Comparison of ENCODE assay signal across 8 mouse cellular contexts in the genomic region with DNA sequence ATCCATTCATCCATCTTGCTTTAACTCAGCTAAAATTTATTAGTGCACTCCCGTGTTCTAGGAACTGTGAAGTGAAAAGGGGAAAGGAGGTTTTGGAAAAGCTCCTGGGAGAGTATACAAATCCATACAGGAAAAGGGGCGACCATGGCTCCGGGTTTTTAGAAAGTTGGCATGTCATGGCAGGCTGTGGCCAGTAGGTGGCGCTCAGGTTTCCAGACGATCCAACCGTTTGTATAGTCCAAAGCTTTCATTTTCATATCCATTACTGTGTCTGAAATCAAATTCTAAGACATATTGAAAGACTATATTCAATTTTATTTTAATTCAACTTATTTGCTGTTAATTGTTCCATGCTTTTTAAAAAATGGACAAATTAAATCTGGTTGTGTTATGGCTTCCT. TPM values are rescaled to one million over a fixed set of nuclear protein-coding genes. Genes with fewer than 3 reads are reported as not detected.
DNase-seq lines count a peak whose midpoint lies in the region; ATAC-seq and TF ChIP-seq lines count a peak whose summit lies in the region.

No protein-coding gene starts in this region.

- peak; percentile 63 for TF ChIP-seq RAD21 in CH12.LX (IDR thresholded peaks at IDR 0.05; ENCODE audit: low read depth, low read length)

- peaks cover 2 to 4% of the 10 kb centered on the region in 2 experiments; a peak in 2 of 4 replicates for H3K4me1 ChIP-seq in CH12.LX (ENCODE audit: control insufficient read depth in 1 of 2, insufficient read depth in 2 of 2)
- peaks cover 0 to 9% of the 10 kb centered on the region in 2 experiments; a peak in 2 of 4 replicates for H3K4me1 ChIP-seq in liver, embryonic 14.5 days (replicated peaks; ENCODE audit: control insufficient read depth in 2 of 2, insufficient read depth in 2 of 2, low read length in 1 of 2)

- H3K4me3 ChIP-seq in CH12.LX (replicated peaks in 1 of 3; ENCODE audit: low read depth in 2 of 3, low read length in 2 of 3, poor library complexity in 1 of 3) = no peak overlapping the region
- no peak overlapping the region for H3K4me3 ChIP-seq in liver, embryonic 14.5 days (ENCODE audit: insufficient read depth in 1 of 2, low read depth in 2 of 2, low read length in 2 of 2)

- in situ Hi-C loops in CH12.LX (cut with MboI; ENCODE audit: low pct_ligation_motif_present, low pct_unique_long_range_greater_than_20kb, low sequenced_read_pairs) = no loop called here

- H3K36me3 ChIP-seq in CH12.LX (replicated peaks in 1 of 2; ENCODE audit: control insufficient read depth in 1 of 2, insufficient read depth in 1 of 2, low read length in 1 of 2) = no peaks in the 10 kb centered on the region
- no peaks in the 10 kb centered on the region for H3K36me3 ChIP-seq in liver, embryonic 14.5 days (replicated peaks; ENCODE audit: control insufficient read depth, insufficient read depth, low read depth)

- H3K9me3 ChIP-seq in CH12.LX (replicated peaks; ENCODE audit: low read length) = no peaks in the 10 kb centered on the region
- no peaks in the 10 kb centered on the region for H3K9me3 ChIP-seq in liver, embryonic 14.5 days (ENCODE audit: control insufficient read depth, low read length)

- 0 out of 2 replicates have a peak overlapping the region, but pooled peaks have one; percentile 27 for H3K4me2 ChIP-seq in CH12.LX (ENCODE audit: insufficient read depth, low read depth, poor library complexity, severe bottlenecking)
- no peak overlapping the region for H3K4me2 ChIP-seq in liver, embryonic 14.5 days (ENCODE audit: low read depth)

- dilution Hi-C loops in CH12.LX (cut with MboI; ENCODE audit: extremely low pct_ligation_motif_present, extremely low pct_unique_long_range_greater_than_20kb, low sequenced_read_pairs) = no loop called here

- 1% methylated on average over 6 of the region's 6 CpGs for WGBS in liver, embryonic 14.5 days (ENCODE audit: insufficient replicate concordance)

- H3K79me2 ChIP-seq in CH12.LX (replicated peaks; ENCODE audit: control insufficient read depth, extremely low read depth, insufficient read depth, poor library complexity, severe bottlenecking) = no peaks in the 10 kb centered on the region

- no peak overlapping the region for H3K9ac ChIP-seq in CH12.LX (ENCODE audit: insufficient read depth, low read depth)
- no peak overlapping the region for H3K9ac ChIP-seq in liver, embryonic 14.5 days (replicated peaks)

- peaks cover 17% of the 10 kb centered on the region for H3K27me3 ChIP-seq in CH12.LX (replicated peaks)
- H3K27me3 ChIP-seq in liver, embryonic 14.5 days (ENCODE audit: control insufficient read depth, insufficient read depth, low read length) = peaks cover 5% of the 10 kb centered on the region

- TF ChIP-seq POLR2A in CH12.LX (IDR thresholded peaks at IDR 0.05; ENCODE audit: low read depth, low read length) = no peak

- no peak for TF ChIP-seq EP300 in CH12.LX (IDR thresholded peaks at IDR 0.05; ENCODE audit: low read length)
- TF ChIP-seq EP300 in liver, embryonic 14.5 days (IDR thresholded peaks at IDR 0.05; ENCODE audit: low read depth) = no peak

- no peak for ATAC-seq in liver, embryonic 14.5 days (ENCODE audit: insufficient read depth)

- peak; percentile 80 to 88 for TF ChIP-seq CTCF in CH12.LX (conservative IDR thresholded peaks at IDR 0.05 in 1 of 2, IDR thresholded peaks at IDR 0.05 in 1 of 2; ENCODE audit: low read depth in 2 of 2, low read length in 2 of 2)
- peak; percentile 91 for TF ChIP-seq CTCF in liver, embryonic 14.5 days (IDR thresholded peaks at IDR 0.05; ENCODE audit: low read depth)

- DNase-seq in 3T3-L1 (ENCODE audit: low read depth, low spot score) (peak; percentile 77), CH12.LX (ENCODE audit: extremely low read depth) (peak; percentile 45)
- peak; percentile 46 for DNase-seq in cerebellum, adult 11-12 months
- DNase-seq in frontal cortex, postnatal 14 days (ENCODE audit: low spot score in 2 of 2) = peak; percentile 53 to 77
- DNase-seq in kidney, postnatal 10 days = peak; percentile 83
- DNase-seq in liver, embryonic 14.5 days (ENCODE audit: low read depth in 3 of 3, low spot score in 3 of 3) = no peak
- DNase-seq in ovary, postnatal 36 days (ENCODE audit: low spot score) = peak; percentile 63
- peak; percentile 76 for DNase-seq in thymus, postnatal 4 days

- no peak overlapping the region for H3K27ac ChIP-seq in CH12.LX (ENCODE audit: insufficient read depth, low read depth)
- H3K27ac ChIP-seq in liver, embryonic 14.5 days = no peak overlapping the region

TF ChIP-seq in CH12.LX, 34 proteins besides CTCF, POLR2A, EP300 and RAD21:
- peak; percentile 28 for TF ChIP-seq ZC3H11A (IDR thresholded peaks at IDR 0.05; ENCODE audit: low read depth, low read length)
- no peak for TF ChIP-seq PAX5 (IDR thresholded peaks at IDR 0.05; ENCODE audit: low read length)
- no peak for TF ChIP-seq MAFK (IDR thresholded peaks at IDR 0.05; ENCODE audit: insufficient replicate concordance, low read length)
- peak; percentile 30; the same call in 1 of the 2 replicates for TF ChIP-seq MEF2A (IDR thresholded peaks at IDR 0.05; ENCODE audit: borderline replicate concordance, low read depth, low read length)
- no peak for TF ChIP-seq POLR2AphosphoS2 (IDR thresholded peaks at IDR 0.05; ENCODE audit: low read depth, low read length)
- TF ChIP-seq SMC3 (IDR thresholded peaks at IDR 0.05; ENCODE audit: low read depth, low read length) = peak; percentile 82

RNA-seq across cellular contexts. Expression of gene E2f8, which starts 12.8 kb away (rescaled TPM):
- total RNA-seq in CH12.LX (2012; rRNA removed) (3.8 and 5.3 TPM in 2 replicates), CH12.LX (2014; rRNA removed) (2.4 and 2.6 TPM in 2 replicates)
- polyA plus RNA-seq in CH12.LX (2012; ENCODE audit: insufficient read length, low read depth) = 14.1 and 17.1 TPM in 2 replicates
- 23.6 and 25.9 TPM in 2 replicates for polyA plus RNA-seq in liver, embryonic 14.5 days (2012; rRNA removed)
- polyA plus RNA-seq in liver, embryonic 14.5 days (2014; fragmentation: Nextera tagmentation; extraction: Ambion mirVana) = 28.2 and 32.0 TPM in 2 replicates

RNA-seq across cellular contexts. Expression of gene Nav2, which starts 14.4 kb away (rescaled TPM):
- total RNA-seq in CH12.LX (2012; rRNA removed) (under 0.01 TPM in 1 of 2 replicates, not detected in the other), CH12.LX (2014; rRNA removed) (not detected in 2 replicates)
- 0.16 TPM in 1 of 2 replicates, not detected in the other for polyA plus RNA-seq in CH12.LX (2012; ENCODE audit: insufficient read length, low read depth)
- 1.3 and 1.5 TPM in 2 replicates for polyA plus RNA-seq in liver, embryonic 14.5 days (2012; rRNA removed)
- 1.6 and 2.0 TPM in 2 replicates for polyA plus RNA-seq in liver, embryonic 14.5 days (2014; fragmentation: Nextera tagmentation; extraction: Ambion mirVana)

RNA-seq across cellular contexts. Expression of gene Csrp3, which starts 46.3 kb away (rescaled TPM):
- total RNA-seq in CH12.LX (2012; rRNA removed) (1.4 and 1.7 TPM in 2 replicates), CH12.LX (2014; rRNA removed) (2.3 and 2.5 TPM in 2 replicates)
- 0.29 TPM in 1 of 2 replicates, not detected in the other for polyA plus RNA-seq in CH12.LX (2012; ENCODE audit: insufficient read length, low read depth)
- polyA plus RNA-seq in liver, embryonic 14.5 days (2012; rRNA removed) = 0.07 TPM in 1 of 2 replicates, not detected in the other
- 0.30 TPM in 1 of 2 replicates, not detected in the other for polyA plus RNA-seq in liver, embryonic 14.5 days (2014; fragmentation: Nextera tagmentation; extraction: Ambion mirVana)

Comparison
In these comparisons a context has a peak if more than half of its experiments do, and no peak if none do; other contexts are left out.
1. DNase-seq: peak in 3T3-L1 (single experiment), CH12.LX (single experiment), cerebellum, adult 11-12 months (single experiment), frontal cortex, postnatal 14 days (2 of 2), kidney, postnatal 10 days (single experiment), ovary, postnatal 36 days (single experiment) and thymus, postnatal 4 days (single experiment); none in liver, embryonic 14.5 days (0 of 3).